Mouse (Mus musculus): ENCODE data around the gene Slc36a2. TPM values are rescaled to one million over a fixed set of nuclear protein-coding genes. Genes with fewer than 3 reads are reported as not detected.

Slc36a2 gene
- 0.66 and 2.0 TPM in 2 replicates for polyA plus RNA-seq (2015; fragmentation: Nextera tagmentation; extraction: Ambion mirVana)

GRCm38 (mm10) chr11:55184733-55185291 lies at the start of gene Slc36a2:
Gene Slc36a2 (minus strand): TSS chr11:55185077.
- peak; percentile 52; the same call in 1 of the 2 replicates for ATAC-seq (ENCODE audit: insufficient read depth, low FRiP score, low read depth)
- H3K36me3 ChIP-seq: no peaks in the 10 kb centered on the region
- no peaks in the 10 kb centered on the region for H3K9me3 ChIP-seq
- H3K27me3 ChIP-seq (replicated peaks): no peaks in the 10 kb centered on the region
- no peak within 1 kb of the TSS for H3K4me2 ChIP-seq
- no peaks in the 10 kb centered on the region for H3K4me1 ChIP-seq
- no peak within 1 kb of the TSS for H3K27ac ChIP-seq
- no peak within 1 kb of the TSS for H3K4me3 ChIP-seq (replicated peaks)
- 32% methylated on average over 10 of the region's 10 CpGs for WGBS
- H3K9ac ChIP-seq: no peak within 1 kb of the TSS

GRCm38 (mm10) chr11:55234288-55234687 lies 49.4 kb upstream of the Slc36a2 start:
- Histone ChIP-seq H3K4me2 (no peak overlapping the region), H3K27me3 (replicated peaks) (no peaks in the 10 kb centered on the region)
- WGBS: 82% methylated on average over 7 of the region's 7 CpGs

GRCm38 (mm10) chr11:55231034-55231433 lies 46.2 kb upstream of the Slc36a2 start:
- H3K27me3 ChIP-seq (replicated peaks): no peaks in the 10 kb centered on the region
- H3K4me1 ChIP-seq: no peaks in the 10 kb centered on the region
- no peak for ATAC-seq (ENCODE audit: insufficient read depth, low FRiP score, low read depth)
- no peaks in the 10 kb centered on the region for H3K36me3 ChIP-seq
- no peaks in the 10 kb centered on the region for H3K9me3 ChIP-seq
- H3K4me2 ChIP-seq: no peak overlapping the region
- no peak overlapping the region for H3K9ac ChIP-seq
- no peak overlapping the region for H3K4me3 ChIP-seq (replicated peaks)
- no peak overlapping the region for H3K27ac ChIP-seq
- 84% methylated on average over 6 of the region's 6 CpGs for WGBS

More at GRCm38 (mm10) chr11:55234288-55234687, 49.4 kb upstream of the Slc36a2 start:
- no peak for ATAC-seq (ENCODE audit: insufficient read depth, low FRiP score, low read depth)
- Histone ChIP-seq H3K9ac (no peak overlapping the region), H3K36me3 (no peaks in the 10 kb centered on the region), H3K4me1 (no peaks in the 10 kb centered on the region), H3K27ac (no peak overlapping the region), H3K9me3 (no peaks in the 10 kb centered on the region), H3K4me3 (replicated peaks) (no peak overlapping the region)

GRCm38 (mm10) chr11:55221306-55221705 lies 36.4 kb upstream of the Slc36a2 start:
- no peaks in the 10 kb centered on the region for H3K27me3 ChIP-seq (replicated peaks)
- H3K9ac ChIP-seq: no peak overlapping the region
- no peak overlapping the region for H3K4me3 ChIP-seq (replicated peaks)
- H3K36me3 ChIP-seq: 0 out of 2 replicates have a peak, but pooled peaks cover 6% of the 10 kb centered on the region
- 89% methylated on average over 7 of the region's 7 CpGs for WGBS
- no peak overlapping the region for H3K4me2 ChIP-seq
- ATAC-seq (ENCODE audit: insufficient read depth, low FRiP score, low read depth): no peak
- H3K4me1 ChIP-seq: no peaks in the 10 kb centered on the region
- no peak overlapping the region for H3K27ac ChIP-seq
- no peaks in the 10 kb centered on the region for H3K9me3 ChIP-seq

GRCm38 (mm10) chr11:55218473-55218872 lies 33.6 kb upstream of the Slc36a2 start:
- no peak overlapping the region for H3K9ac ChIP-seq
- no peaks in the 10 kb centered on the region for H3K4me1 ChIP-seq
- no peaks in the 10 kb centered on the region for H3K36me3 ChIP-seq
- ATAC-seq (ENCODE audit: insufficient read depth, low FRiP score, low read depth): no peak
- no peaks in the 10 kb centered on the region for H3K9me3 ChIP-seq
- no peak overlapping the region for H3K4me3 ChIP-seq (replicated peaks)
- no peak overlapping the region for H3K27ac ChIP-seq
- no peaks in the 10 kb centered on the region for H3K27me3 ChIP-seq (replicated peaks)
- no peak overlapping the region for H3K4me2 ChIP-seq
- 81% methylated on average over 3 of the region's 3 CpGs for WGBS

GRCm38 (mm10) chr11:55217880-55218279 lies 33.0 kb upstream of the Slc36a2 start:
- H3K27ac ChIP-seq: no peak overlapping the region
- H3K4me3 ChIP-seq (replicated peaks): no peak overlapping the region
- WGBS: 88% methylated on average over 7 of the region's 7 CpGs
- no peaks in the 10 kb centered on the region for H3K4me1 ChIP-seq
- ATAC-seq (ENCODE audit: insufficient read depth, low FRiP score, low read depth): no peak
- H3K9ac ChIP-seq: no peak overlapping the region
- no peaks in the 10 kb centered on the region for H3K9me3 ChIP-seq
- H3K36me3 ChIP-seq: no peaks in the 10 kb centered on the region
- no peak overlapping the region for H3K4me2 ChIP-seq
- H3K27me3 ChIP-seq (replicated peaks): no peaks in the 10 kb centered on the region

GRCm38 (mm10) chr11:55217418-55217817 lies 32.5 kb upstream of the Slc36a2 start:
- H3K9ac ChIP-seq: no peak overlapping the region
- H3K27me3 ChIP-seq (replicated peaks): no peaks in the 10 kb centered on the region
- no peaks in the 10 kb centered on the region for H3K36me3 ChIP-seq
- no peaks in the 10 kb centered on the region for H3K4me1 ChIP-seq
- H3K4me3 ChIP-seq (replicated peaks): no peak overlapping the region
- WGBS: 70% methylated on average over 4 of the region's 4 CpGs
- no peak overlapping the region for H3K27ac ChIP-seq
- H3K4me2 ChIP-seq: no peak overlapping the region
- ATAC-seq (ENCODE audit: insufficient read depth, low FRiP score, low read depth): peak; percentile 37; the same call in 1 of the 2 replicates
- H3K9me3 ChIP-seq: no peaks in the 10 kb centered on the region

- 51% methylated on average over 13 of the region's 13 CpGs for WGBS
- no peak for ATAC-seq (ENCODE audit: insufficient read depth, low FRiP score, low read depth)
- H3K27ac ChIP-seq: no peak overlapping the region
- no peaks in the 10 kb centered on the region for H3K9me3 ChIP-seq
- H3K27me3 ChIP-seq (replicated peaks): no peaks in the 10 kb centered on the region
- no peaks in the 10 kb centered on the region for H3K4me1 ChIP-seq
- H3K36me3 ChIP-seq: no peaks in the 10 kb centered on the region
- no peak overlapping the region for H3K4me2 ChIP-seq
- no peak overlapping the region for H3K9ac ChIP-seq
- no peak overlapping the region for H3K4me3 ChIP-seq (replicated peaks)
Measured at GRCm38 (mm10) chr11:55216830-55217229, 32.0 kb upstream of the Slc36a2 start.

GRCm38 (mm10) chr11:55216061-55216460 lies 31.2 kb upstream of the Slc36a2 start:
- WGBS: 68% methylated on average over 3 of the region's 4 CpGs
- no peak for ATAC-seq (ENCODE audit: insufficient read depth, low FRiP score, low read depth)
- Histone ChIP-seq H3K27ac (no peak overlapping the region), H3K4me1 (no peaks in the 10 kb centered on the region), H3K9me3 (no peaks in the 10 kb centered on the region), H3K27me3 (replicated peaks) (no peaks in the 10 kb centered on the region), H3K4me2 (no peak overlapping the region), H3K9ac (no peak overlapping the region), H3K4me3 (replicated peaks) (no peak overlapping the region), H3K36me3 (no peaks in the 10 kb centered on the region)

GRCm38 (mm10) chr11:55214978-55215377 lies 30.1 kb upstream of the Slc36a2 start:
- Histone ChIP-seq H3K9me3 (no peaks in the 10 kb centered on the region), H3K9ac (no peak overlapping the region), H3K27me3 (replicated peaks) (no peaks in the 10 kb centered on the region), H3K27ac (no peak overlapping the region), H3K4me1 (no peaks in the 10 kb centered on the region), H3K4me3 (replicated peaks) (no peak overlapping the region), H3K36me3 (no peaks in the 10 kb centered on the region), H3K4me2 (no peak overlapping the region)
- 63% methylated on average over 3 of the region's 3 CpGs for WGBS
- no peak for ATAC-seq (ENCODE audit: insufficient read depth, low FRiP score, low read depth)

- 77% methylated on average over 5 of the region's 5 CpGs for WGBS
Measured at GRCm38 (mm10) chr11:55214161-55214560, 29.3 kb upstream of the Slc36a2 start.

GRCm38 (mm10) chr11:55213518-55213917 lies 28.6 kb upstream of the Slc36a2 start:
- Histone ChIP-seq H3K9ac (no peak overlapping the region), H3K27me3 (replicated peaks) (no peaks in the 10 kb centered on the region), H3K4me1 (no peaks in the 10 kb centered on the region), H3K9me3 (no peaks in the 10 kb centered on the region), H3K36me3 (no peaks in the 10 kb centered on the region), H3K4me2 (no peak overlapping the region), H3K27ac (no peak overlapping the region), H3K4me3 (replicated peaks) (no peak overlapping the region)
- 87% methylated on average over 4 of the region's 4 CpGs for WGBS
- no peak for ATAC-seq (ENCODE audit: insufficient read depth, low FRiP score, low read depth)

More at GRCm38 (mm10) chr11:55214161-55214560, 29.3 kb upstream of the Slc36a2 start:
- no peaks in the 10 kb centered on the region for H3K27me3 ChIP-seq (replicated peaks)
- H3K9ac ChIP-seq: no peak overlapping the region
- H3K36me3 ChIP-seq: no peaks in the 10 kb centered on the region
- H3K4me3 ChIP-seq (replicated peaks): no peak overlapping the region
- no peak overlapping the region for H3K4me2 ChIP-seq
- ATAC-seq (ENCODE audit: insufficient read depth, low FRiP score, low read depth): no peak
- no peaks in the 10 kb centered on the region for H3K9me3 ChIP-seq
- no peak overlapping the region for H3K27ac ChIP-seq
- H3K4me1 ChIP-seq: no peaks in the 10 kb centered on the region
